Mouse (Mus musculus) adrenal gland, adult (tissue): Measurements from ENCODE around the gene Kdm1a.

Source experiments
- DNase-seq, 2 experiments: peaks; one replicate each; pipeline ENCODE4 v3.0.0; 2022 to 2023; ENCODE audit warnings: low spot score in 1 of 2; ENCODE audit not compliant: inconsistent age in 2 of 2

Kdm1a gene

GRCm38 (mm10) chr4:136602568-136602967 lies at the start of gene Kdm1a:
Kdm1a (minus strand) TSS chr4:136602723.
- peak; percentile 94 to 98 for DNase-seq

GRCm38 (mm10) chr4:136651882-136652527 lies 49.5 kb upstream of the Kdm1a start:
- no peak for DNase-seq

GRCm38 (mm10) chr4:136651357-136651811 lies 48.9 kb upstream of the Kdm1a start:
- DNase-seq = peak in 1 of 2 experiments; percentile 64

- no peak for DNase-seq
These were observed 47.7 kb upstream of the Kdm1a start for GRCm38 (mm10) chr4:136650261-136650660.

- no peak for DNase-seq
These were observed 47.1 kb upstream of the Kdm1a start for GRCm38 (mm10) chr4:136649480-136650196.

- peak; percentile 72 to 93 for DNase-seq
These were observed 46.5 kb upstream of the Kdm1a start for GRCm38 (mm10) chr4:136648922-136649479.

- no peak for DNase-seq
These were observed 36.4 kb upstream of the Kdm1a start for GRCm38 (mm10) chr4:136638890-136639289.

- no peak for DNase-seq
These were observed 35.8 kb upstream of the Kdm1a start for GRCm38 (mm10) chr4:136638230-136638750.

- DNase-seq = peak in 1 of 2 experiments; percentile 30
These were observed 35.2 kb upstream of the Kdm1a start for GRCm38 (mm10) chr4:136637563-136638229.

GRCm38 (mm10) chr4:136636983-136637562 lies 34.5 kb upstream of the Kdm1a start:
- DNase-seq = peak in 1 of 2 experiments; percentile 30

GRCm38 (mm10) chr4:136636511-136636910 lies 34.0 kb upstream of the Kdm1a start:
- DNase-seq = no peak

- no peak for DNase-seq
These were observed 33.5 kb upstream of the Kdm1a start for GRCm38 (mm10) chr4:136635995-136636394.

- peak; percentile 56 to 82 for DNase-seq
These were observed 28.9 kb upstream of the Kdm1a start for GRCm38 (mm10) chr4:136631237-136631994.

GRCm38 (mm10) chr4:136626590-136626989 lies 24.1 kb upstream of the Kdm1a start:
- DNase-seq = no peak

- no peak for DNase-seq
These were observed 19.9 kb upstream of the Kdm1a start, which contains the start of gene Lactbl1 for GRCm38 (mm10) chr4:136622388-136622787. Lactbl1 (plus strand) TSS chr4:136622621.

- DNase-seq = no peak
These were observed 19.4 kb upstream of the Kdm1a start for GRCm38 (mm10) chr4:136621956-136622355.

- peak in 1 of 2 experiments; percentile 84 for DNase-seq
These were observed 18.8 kb upstream of the Kdm1a start for GRCm38 (mm10) chr4:136621336-136621735.

GRCm38 (mm10) chr4:136613657-136614056 lies 11.1 kb upstream of the Kdm1a start:
- DNase-seq = peak in 1 of 2 experiments; percentile 12

GRCm38 (mm10) chr4:136610387-136610856 lies 7.9 kb upstream of the Kdm1a start, which contains the start of gene Tex46:
Tex46 (plus strand) TSS chr4:136610437.
- peak in 1 of 2 experiments; percentile 12 for DNase-seq
